Mouse (Mus musculus): ENCODE data around the gene Srarp. TPM values are rescaled to one million over a fixed set of nuclear protein-coding genes. Genes with fewer than 3 reads are reported as not detected.

Gene Srarp
- total RNA-seq, 2 experiments from 2014 or later = 2.9 to 3.4 TPM

DNA sequence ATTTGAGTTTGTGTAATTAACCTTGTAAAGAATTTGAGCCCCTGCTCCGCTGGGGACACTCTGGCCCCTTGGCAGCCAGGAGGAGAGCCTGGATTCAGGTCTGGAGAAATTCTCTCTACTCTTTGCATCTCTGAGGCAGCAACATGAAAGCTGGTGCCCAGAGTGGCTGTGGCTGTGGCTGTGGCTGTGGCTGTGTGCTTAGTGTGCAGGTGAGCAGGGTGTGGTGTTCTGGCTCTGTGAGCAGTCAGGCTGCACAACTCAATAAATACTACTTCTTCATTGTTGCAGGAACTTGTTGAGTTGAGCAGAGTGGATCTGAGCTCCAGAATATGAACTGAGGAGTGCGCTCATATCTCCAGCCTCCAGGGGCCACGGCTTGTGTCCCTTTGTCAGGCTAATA is 23.0 kb upstream of the Srarp start:
- no peak for DNase-seq (ENCODE audit: low spot score in 2 of 2)

DNA sequence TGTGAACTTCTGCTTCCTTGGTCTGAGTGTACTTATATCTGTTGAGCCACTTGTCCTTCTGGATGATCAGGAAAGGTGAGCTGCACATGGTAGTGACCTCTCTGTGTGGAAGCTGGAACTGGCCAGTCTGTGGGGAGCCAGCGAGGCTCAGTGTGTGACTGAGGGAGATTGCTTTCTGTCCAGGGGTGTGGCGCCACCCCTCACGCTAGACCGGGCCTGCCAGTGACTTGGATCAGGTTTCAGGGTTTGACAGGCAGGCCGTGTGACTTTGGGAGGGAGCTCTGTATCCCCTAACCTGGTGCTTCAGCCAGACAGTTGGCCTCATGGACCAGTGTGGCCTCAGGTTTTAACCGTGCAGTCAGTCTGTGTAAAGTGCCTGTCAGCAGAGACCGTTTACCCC is 22.3 kb upstream of the Srarp start:
- no peak for DNase-seq (ENCODE audit: low spot score in 2 of 2)

DNA sequence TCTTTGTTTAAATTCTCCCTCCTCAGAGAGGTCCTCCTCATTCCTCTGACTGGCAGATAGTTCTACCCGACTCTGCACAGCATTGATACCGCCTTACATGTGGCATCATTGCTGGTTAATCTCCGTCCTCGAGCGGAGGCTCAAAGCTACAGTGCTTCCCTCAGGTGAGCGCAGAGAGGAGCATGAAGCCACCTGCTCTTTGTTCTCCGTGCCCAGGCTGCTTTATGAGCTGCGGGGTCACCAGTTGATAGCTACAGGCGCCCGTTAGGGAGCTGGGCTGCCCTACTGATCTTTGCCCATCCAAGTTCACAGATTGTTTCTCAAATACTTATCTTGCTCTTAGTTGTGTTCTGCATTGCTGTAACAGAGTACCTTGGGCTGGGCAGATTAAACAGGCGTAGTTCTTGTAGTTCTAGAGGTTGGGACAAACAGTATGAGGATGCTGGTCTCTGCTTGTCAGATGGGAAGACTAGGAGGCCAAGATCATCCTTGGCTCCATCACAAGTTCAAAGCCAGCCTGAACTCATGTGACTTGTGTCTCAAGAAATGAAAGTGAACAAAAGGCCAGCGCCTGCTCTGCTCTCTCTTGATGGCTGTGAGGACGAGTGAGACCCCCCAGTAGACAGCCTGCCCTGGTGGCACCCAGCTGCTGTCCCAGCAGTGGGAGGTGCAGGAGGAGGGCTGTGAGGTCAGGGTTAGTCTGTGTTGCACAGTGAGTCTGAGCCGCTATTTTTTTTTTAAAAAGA is 20.5 kb upstream of the Srarp start:
- no peak for DNase-seq (ENCODE audit: low spot score in 2 of 2)

DNA sequence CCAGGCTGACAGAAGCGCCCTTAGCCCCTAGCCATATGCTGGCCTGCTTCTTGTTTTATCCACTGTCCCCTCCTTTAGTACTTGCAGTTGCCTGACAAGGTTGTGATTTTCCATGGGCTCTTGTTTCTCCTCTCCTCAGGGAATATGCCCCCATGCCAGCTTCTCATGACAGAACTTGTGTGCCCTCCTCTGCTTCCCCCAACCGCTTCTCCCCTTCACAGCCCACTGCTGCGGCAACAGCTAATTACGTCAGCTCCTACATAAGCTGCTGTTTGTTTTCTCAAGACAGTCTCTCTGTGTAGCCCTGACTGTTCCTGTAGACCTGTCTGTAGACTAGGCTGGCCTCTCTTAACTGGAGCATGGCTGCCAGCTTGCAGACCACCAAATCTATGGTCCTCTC is 19.6 kb upstream of the Srarp start:
- DNase-seq (ENCODE audit: low spot score in 2 of 2) = no peak

DNA sequence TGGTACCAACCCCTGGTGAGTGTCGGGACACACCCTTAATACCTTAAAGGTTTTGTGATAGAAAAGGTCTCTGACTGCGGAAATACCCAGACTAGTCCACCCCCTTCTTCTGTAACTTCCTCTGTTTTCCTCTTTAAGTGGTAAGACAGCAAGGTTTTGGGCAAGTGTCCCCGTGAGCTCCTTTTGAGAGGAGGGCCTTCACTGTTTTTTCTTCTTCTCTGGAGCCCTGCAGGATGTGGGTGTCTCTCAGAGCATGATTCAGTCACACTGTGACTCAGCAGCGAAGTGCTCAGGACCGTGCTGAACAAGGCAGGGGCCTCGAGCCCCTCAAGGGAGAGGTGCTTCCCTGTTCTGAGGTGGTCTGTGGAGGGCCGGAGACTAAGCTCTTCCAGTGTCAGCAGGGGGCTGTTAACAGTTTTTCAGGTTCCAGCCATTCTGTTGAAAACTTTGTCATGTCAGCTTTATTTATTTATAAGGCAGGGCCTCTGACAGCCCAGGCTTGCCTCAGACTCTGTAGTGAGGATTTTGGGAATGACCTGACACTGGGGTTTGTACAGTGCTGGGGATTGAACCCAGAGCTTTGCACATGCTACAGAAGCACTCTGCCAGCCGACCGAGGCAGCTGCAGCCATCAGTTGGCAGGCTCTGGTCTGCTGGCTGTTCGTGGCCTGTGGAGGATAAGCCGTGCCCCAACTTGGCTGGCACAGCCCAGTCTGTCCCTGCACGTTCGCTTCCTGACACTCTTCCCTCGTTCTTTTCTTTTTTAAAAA is 18.9 kb upstream of the Srarp start:
- DNase-seq (ENCODE audit: low spot score in 2 of 2) = no peak

DNA sequence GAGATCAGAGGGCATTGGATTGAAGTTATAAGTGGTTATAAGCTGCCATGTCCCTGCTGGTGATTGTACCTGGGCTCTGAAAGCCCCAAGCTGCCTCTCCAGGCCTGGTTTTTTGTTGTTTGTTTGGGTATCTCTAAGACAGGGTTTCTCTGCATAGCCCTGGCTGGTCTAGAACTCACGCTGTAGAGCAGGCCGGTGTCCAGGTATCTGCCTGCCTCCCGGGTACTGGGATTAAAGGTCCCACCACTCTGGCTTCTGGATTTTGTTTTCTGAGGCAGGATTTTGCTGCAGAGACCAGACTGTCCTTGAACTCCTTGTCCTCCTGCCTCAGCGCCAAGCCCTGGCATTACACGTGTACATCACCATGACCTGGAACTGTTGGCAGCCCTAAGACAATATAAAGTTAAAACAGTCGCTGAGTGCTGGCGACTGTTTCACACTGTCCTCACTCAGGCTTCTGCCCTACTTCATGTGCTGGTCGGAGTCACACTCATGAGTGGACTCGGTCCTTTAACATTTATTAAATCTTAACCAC is 16.1 kb upstream of the Srarp start:
- DNase-seq (ENCODE audit: low spot score in 2 of 2) = no peak

DNA sequence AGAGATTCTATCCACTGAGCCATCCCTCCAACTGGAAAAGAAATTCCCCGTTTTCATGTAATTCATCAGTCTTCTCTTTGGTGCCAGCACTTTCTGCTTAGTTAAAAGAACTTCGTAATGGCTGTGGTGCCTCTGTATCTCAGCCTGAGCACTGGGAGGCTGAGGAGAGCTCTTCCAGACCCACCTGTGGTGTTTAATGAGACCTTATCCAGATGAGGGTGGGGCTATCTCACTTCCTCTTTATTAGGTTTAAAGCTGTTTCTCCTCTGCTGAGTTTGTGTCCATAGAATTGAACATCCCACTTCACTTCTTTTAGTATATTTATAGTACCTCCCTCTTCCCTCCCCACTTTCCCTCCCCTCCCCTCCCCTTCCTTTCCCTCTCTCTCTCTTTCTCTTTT is 15.3 kb upstream of the Srarp start:
- no peak for DNase-seq (ENCODE audit: low spot score in 2 of 2)

DNA sequence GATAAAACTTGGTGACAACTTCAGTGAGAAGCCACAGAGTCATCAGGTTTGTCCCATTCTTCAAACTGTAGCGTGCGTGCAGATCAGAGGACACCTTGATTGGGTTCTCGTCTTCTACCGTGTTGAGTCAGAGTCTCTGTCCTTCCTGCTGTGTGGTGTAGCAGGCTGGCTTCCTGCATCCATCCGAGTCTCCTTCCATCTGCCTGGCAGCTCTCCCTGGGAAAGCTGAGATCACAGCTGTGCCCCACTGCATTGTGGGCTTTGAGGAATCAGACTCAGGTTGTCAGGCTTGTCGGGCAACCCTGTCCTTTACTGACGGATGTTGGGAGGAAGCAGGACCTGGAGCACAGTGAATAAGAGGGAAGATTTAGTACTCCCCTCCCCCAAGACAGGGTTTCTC is 10.3 kb upstream of the Srarp start:
- DNase-seq (ENCODE audit: low spot score in 2 of 2) = no peak

DNA sequence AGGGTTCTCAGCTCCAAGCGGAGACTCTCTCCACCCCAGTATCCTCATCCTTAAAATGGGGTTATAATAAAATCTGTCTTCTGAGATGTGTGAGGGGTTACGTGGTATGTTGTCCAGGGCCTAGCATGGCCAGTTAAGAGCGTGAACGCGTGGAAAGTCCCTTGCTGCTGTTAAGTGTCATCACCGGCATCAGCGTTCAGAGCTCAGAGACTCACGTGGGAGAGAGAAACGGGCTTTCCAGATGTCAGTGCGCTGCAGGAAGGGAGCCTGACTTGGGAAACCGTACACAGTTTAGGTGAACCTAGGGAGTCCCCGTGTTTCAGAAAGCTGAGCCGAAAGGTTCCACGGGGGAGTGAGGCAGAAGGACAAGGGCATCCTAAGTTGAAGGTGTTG is 9.4 kb upstream of the Srarp start:
- no peak for DNase-seq (ENCODE audit: low spot score in 2 of 2)

DNA sequence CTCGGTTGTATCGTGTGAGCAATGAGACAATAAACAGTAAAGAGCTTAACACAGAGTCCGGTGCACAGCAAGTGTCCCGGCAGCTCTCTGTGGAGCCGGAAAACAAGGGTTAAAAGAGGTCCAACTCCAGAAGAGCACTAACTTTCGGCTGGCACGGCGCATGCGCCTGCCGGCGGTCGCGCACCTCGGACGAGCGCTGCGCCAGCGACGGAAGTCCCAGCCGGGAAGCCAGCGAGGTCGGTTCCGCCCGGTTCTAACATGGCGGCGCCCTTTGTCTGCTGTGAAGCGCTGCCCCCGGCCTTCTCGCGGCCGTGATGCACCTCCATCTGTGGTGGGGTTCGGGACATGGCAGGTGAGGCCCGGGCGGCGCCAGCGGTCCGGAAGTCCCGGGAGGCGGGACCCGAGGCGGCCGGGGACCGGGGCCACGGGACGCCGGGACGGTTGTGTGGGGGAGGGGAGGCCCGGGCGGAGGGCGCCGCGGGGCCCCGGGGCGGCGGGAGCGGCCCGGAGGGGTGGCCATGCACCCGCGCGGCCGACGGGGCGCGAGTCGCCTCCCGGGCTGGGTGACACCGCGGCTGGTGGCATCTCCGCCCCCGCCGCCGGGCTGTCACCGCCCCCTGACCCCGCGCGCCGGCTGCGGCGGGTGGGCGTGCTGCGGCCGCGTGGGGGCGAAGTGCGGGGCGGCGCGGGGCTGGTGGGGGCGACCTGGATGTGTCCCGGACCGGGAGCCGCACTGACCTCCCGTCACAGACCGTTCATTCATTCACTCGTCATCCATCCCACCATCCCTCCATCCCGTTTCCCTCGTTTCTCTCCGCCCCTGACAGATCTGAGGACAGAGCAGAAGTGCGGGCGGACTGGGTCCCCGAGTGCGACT is 8.8 kb upstream of the Srarp start, which contains the start of gene Zbtb17:
TSS of gene Zbtb17 (plus strand) at position 204 of the 877 bp plus-strand sequence.
- DNase-seq (ENCODE audit: low spot score in 2 of 2) = peak; percentile 90 to 92

DNA sequence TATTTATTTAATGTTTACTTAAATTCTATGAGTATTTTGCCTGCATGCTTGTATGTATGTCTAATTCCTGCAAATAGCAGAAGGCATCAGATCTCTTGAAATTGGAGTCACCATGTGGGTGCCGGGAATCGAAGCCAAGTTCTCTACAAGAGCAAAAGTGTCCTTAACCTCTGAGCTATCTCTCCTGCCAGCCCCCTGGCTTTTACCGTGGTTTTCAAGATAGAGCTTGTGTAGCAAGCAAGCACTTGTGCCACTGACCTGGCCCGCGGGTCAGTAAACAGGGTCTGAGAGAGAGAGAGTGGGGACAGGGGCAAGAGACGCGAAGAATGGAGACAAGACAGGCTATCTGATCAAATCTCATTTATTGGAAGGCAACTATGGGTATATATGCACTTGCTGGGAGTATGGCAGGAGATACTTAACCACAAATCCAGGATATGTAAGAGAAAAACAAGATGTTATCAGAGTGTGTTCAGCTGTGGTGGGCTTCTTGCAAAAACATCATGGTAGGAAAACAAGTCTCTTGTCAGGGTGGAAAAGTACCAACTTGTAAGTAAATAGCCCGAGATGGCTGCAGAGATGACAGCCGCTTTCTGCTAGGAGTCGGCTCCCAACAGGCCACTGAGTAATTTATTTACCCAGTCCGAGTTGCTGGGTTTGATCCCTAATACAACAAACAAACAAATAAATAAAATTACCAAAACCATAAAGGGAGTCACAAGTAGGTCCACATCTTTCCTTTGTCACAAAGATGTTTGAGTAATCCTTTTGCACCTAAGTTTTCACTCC is 7.9 kb upstream of the Srarp start:
- no peak for DNase-seq (ENCODE audit: low spot score in 2 of 2)

DNA sequence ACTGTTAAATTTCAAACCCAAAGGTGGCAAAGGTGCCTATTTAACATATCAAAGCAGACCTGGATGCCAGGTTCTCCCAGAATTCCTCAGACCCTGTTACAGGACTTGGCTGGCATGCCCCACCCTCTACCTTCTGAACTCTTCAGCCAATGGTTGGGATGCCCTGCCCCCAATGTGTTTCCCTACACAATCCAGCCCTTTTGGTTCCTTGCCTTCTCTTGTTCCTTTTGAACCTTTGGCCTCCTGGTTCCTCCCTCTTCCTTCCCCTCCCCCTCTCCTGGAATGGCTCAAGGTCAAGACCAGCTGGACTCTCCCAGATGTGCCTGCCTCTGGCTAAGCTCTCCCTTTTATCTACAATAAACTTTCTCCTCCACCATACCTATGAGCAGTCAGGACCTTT is 5.0 kb upstream of the Srarp start:
- no peak for DNase-seq (ENCODE audit: low spot score in 2 of 2)

DNA sequence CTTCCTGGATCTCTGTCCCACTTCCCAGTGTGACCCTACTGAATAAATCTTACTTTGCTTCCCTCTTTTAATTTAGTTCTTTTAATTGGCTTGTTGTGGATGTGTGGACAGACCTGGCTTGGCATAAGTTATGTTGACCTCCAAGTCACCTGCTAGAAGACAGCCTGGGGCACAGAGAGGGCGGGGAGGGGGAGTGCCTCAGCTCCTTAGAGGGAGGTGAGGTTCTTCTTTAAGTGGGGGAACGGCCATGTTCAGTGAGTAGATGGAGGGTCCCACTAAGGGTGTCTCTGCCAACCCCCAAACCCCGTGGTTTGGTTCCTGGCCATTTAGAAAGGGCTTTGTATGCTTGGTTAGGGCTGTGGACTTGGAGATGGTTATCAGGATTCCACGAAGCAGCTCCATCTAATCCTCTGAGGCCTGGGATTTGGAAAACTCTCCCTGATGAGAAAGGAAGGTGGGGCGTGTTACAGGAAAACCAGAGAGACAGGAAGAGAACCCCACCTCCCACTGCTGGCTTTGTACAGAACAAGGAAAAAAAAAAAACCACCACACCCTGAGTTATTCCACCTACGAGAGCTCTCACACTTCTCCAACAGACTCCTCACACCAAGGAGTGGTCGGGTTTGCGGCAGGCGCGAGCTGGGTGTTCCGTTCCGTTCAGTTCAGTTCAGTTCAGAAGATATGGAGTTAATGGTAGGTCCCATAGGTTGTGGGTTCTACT is 3.3 kb upstream of the Srarp start:
- DNase-seq (ENCODE audit: low spot score in 2 of 2) = no peak

DNA sequence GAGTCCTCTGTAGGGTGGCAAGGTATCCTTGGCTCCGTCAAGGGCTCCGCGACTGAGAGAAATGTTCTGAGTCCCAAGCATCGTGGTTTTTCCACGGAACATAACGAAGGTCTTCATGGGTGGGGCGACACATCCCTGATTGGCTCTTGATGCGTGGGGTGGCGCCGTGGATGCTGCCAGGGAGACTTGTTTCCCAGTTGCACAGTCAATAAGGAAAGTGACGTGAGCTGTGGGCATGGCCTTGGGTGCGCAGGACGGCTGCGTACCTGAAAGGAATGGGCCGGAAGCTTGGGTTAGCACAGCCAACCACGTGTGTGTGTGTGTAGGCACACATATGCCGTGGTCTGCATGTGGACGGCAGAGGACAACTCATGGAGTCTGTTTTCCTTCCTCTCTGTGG is 2.7 kb downstream of the Srarp start:
- no peak for DNase-seq (ENCODE audit: low spot score in 2 of 2)

DNA sequence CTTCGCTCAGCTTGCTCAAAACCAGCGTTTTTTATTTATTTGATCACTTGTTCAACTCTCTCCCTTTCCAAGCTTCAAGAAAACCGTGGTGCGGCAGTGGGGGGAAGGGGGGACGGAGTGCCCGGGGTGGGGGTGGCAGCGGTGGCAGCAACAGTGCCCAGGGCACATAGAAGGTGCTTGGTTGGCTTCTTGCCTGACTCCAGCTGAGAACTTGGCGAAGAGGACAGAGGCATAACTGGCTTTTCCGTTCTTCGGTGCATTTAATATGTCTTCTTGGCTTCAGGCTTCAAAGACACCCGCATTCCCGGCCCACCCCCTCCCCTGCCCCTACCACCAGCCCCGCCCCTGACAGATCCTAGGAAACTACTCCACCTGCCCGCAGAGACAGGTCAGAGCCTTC is 3.2 kb downstream of the Srarp start:
- DNase-seq (ENCODE audit: low spot score in 2 of 2) = no peak

DNA sequence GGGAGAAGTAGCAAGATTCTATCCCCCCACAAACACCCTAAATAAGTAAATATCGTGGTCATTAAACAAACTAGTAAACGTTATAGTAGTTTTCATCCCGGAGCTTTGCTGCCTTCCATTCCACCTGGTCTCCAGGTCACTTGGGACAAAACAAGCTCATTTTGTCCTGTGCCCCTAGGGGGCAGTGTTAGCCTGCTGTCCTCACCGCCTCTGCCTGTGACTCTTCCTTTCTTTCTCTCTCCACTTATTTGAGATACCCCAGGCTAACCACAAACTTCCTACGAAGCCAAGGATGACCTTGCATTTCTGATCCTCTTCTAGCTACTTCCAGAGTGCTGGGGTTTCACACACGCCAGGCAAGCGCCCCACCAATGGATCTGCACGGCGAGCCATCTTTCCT is 4.9 kb downstream of the Srarp start:
- peak; percentile 69 to 76 for DNase-seq (ENCODE audit: low spot score in 2 of 2)

DNA sequence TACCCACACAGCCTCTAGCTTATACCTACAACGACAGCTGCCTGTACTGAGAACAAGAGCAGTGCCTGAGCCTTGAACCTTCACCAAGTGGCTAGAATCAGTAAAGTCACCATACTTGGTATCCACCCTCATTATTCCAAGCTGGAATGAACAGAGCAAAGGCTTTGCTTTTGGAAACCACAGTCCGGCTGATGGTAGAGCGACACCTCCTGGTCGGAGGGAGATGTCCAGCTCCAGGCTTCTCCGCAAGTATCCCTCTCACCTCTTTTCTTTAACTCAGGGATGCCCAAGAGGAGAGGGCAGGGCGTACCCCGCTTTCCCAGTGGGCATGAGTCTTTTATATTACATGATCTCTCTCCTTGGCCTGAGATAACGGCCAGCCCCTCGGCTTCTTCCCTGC is 6.1 kb downstream of the Srarp start:
- peak; percentile 34 to 39 for DNase-seq (ENCODE audit: low spot score in 2 of 2)

DNA sequence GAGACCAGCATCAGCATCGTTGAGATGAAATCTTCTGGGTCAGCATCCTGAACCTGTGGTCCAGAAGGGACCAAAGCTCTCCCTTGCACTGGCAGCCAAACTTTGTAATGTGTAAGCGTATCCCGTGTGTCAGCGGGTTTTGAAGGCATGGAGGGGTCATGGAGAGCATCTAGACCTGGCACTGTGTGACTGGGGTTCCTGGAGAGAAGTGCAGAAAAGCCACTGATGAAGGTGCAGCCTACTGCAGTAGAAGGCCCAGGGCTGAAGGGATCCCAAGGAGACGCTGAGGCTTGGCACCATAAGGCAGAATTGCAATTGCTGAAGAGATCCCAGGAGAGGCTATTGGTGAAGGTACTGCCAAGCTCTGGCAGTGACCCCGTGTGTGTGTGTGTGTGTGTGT is 6.5 kb downstream of the Srarp start:
- DNase-seq (ENCODE audit: low spot score in 2 of 2) = no peak

DNA sequence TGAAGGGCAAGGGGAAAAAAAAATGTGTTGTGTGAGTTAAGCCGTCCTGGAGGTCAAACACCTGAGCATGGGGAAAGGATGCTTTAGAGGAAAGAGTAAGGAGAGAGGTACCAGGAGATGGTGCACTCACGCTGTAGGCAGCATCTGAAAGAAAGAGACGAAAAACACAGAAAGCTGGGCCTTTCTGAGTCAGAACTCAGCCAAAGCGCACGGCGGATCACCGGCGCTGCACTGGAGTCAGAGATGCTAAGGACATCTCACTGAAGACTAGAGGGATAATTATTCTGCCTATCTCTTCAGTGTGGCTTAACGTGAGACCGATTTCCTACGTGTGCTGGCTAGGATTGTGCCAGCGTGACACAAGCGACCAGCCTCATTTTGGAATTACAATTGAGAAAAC is 8.0 kb downstream of the Srarp start:
- no peak for DNase-seq (ENCODE audit: low spot score in 2 of 2)
